In genomic region chr4:105108641-105109198, GRCm38 (mm10) we compare ENCODE assay signal across 8 mouse cellular contexts. TPM values are rescaled to one million over a fixed set of nuclear protein-coding genes. Genes with fewer than 3 reads are reported as not detected.
DNase-seq lines count a peak whose midpoint lies in the region; ATAC-seq and TF ChIP-seq lines count a peak whose summit lies in the region.

No protein-coding gene starts in this region.

- WGBS in heart, embryonic 13.5 days: 18% methylated on average over 5 of the region's 5 CpGs
- 11% methylated on average over 5 of the region's 5 CpGs for WGBS in forebrain, embryonic 12.5 days
- WGBS in limb, embryonic 10.5 days: 29% methylated on average over 5 of the region's 5 CpGs

- H3K4me1 ChIP-seq in heart, embryonic 13.5 days: peaks cover 34% of the 10 kb centered on the region
- peaks cover 14% of the 10 kb centered on the region for H3K4me1 ChIP-seq in forebrain, embryonic 12.5 days
- H3K4me1 ChIP-seq in limb, embryonic 10.5 days: peaks cover 20% of the 10 kb centered on the region

- H3K79me2 ChIP-seq in myocyte (ENCODE audit: control insufficient read depth, insufficient read depth): no peaks in the 10 kb centered on the region

- H3ac ChIP-seq in myocyte (ENCODE audit: control insufficient read depth, insufficient read length): peak overlapping the region; percentile 29

- H3K27me3 ChIP-seq in heart, embryonic 13.5 days (replicated peaks): peaks cover 5% of the 10 kb centered on the region; the same call in 1 of the 2 replicates
- peaks cover 12% of the 10 kb centered on the region; the same call in 1 of the 2 replicates for H3K27me3 ChIP-seq in forebrain, embryonic 12.5 days
- peaks cover 24% of the 10 kb centered on the region for H3K27me3 ChIP-seq in limb, embryonic 10.5 days (ENCODE audit: low read depth, poor library complexity, severe bottlenecking)
- H3K27me3 ChIP-seq in myocyte (ENCODE audit: control insufficient read depth, insufficient read depth, insufficient read length): no peaks in the 10 kb centered on the region

- intact Hi-C loops in heart, postnatal 25 days (cut with DNase I): no loop called here

- H3K36me3 ChIP-seq in heart, embryonic 13.5 days: no peaks in the 10 kb centered on the region
- no peaks in the 10 kb centered on the region for H3K36me3 ChIP-seq in forebrain, embryonic 12.5 days (replicated peaks)
- no peaks in the 10 kb centered on the region for H3K36me3 ChIP-seq in limb, embryonic 10.5 days
- no peaks in the 10 kb centered on the region for H3K36me3 ChIP-seq in myocyte (ENCODE audit: control insufficient read depth, insufficient read depth)

- TF ChIP-seq POLR2A in myocyte (IDR thresholded peaks at IDR 0.05; ENCODE audit: insufficient read length, low read depth): no peak

- H3K4me2 ChIP-seq in heart, embryonic 13.5 days: peak overlapping the region; percentile 86
- H3K4me2 ChIP-seq in forebrain, embryonic 12.5 days: peak overlapping the region; percentile 87
- H3K4me2 ChIP-seq in myocyte (ENCODE audit: low read depth): peak overlapping the region; percentile 63

- H3K27ac ChIP-seq in heart, embryonic 13.5 days (replicated peaks): peak overlapping the region; percentile 96
- no peak overlapping the region for H3K27ac ChIP-seq in forebrain, embryonic 12.5 days
- H3K27ac ChIP-seq in limb, embryonic 10.5 days: no peak overlapping the region

- H3K4me3 ChIP-seq in heart, embryonic 13.5 days: peak overlapping the region; percentile 85
- H3K4me3 ChIP-seq in forebrain, embryonic 12.5 days (replicated peaks): peak overlapping the region; percentile 62
- H3K4me3 ChIP-seq in limb, embryonic 10.5 days: peak overlapping the region; percentile 81
- peak overlapping the region; percentile 44 for H3K4me3 ChIP-seq in myocyte

- ATAC-seq in heart, embryonic 13.5 days (ENCODE audit: extremely low read depth, insufficient number of reproducible peaks, low FRiP score, low TSS enrichment): no peak; the same call in 1 of the 2 replicates
- peak; percentile 7; the same call in 1 of the 2 replicates for ATAC-seq in forebrain, embryonic 12.5 days (ENCODE audit: low FRiP score)

- no peaks in the 10 kb centered on the region for H3K9me3 ChIP-seq in heart, embryonic 13.5 days
- H3K9me3 ChIP-seq in forebrain, embryonic 12.5 days: no peaks in the 10 kb centered on the region
- H3K9me3 ChIP-seq in limb, embryonic 10.5 days (replicated peaks): no peaks in the 10 kb centered on the region

- no peak for DNase-seq in heart, postnatal 25 days (ENCODE audit: low spot score)
- DNase-seq in limb, embryonic 10.5 days (ENCODE audit: low spot score): no peak
- no peak for DNase-seq in right cerebral cortex, postnatal 14 days
- DNase-seq in adrenal gland, postnatal 36 days: no peak
- DNase-seq in urinary bladder, adult 18-20 months (ENCODE audit: low spot score in 2 of 2): no peak

- H3K9ac ChIP-seq in heart, embryonic 13.5 days: peak overlapping the region; percentile 97
- H3K9ac ChIP-seq in forebrain, embryonic 12.5 days: peak overlapping the region; percentile 77; the same call in 1 of the 2 replicates

TF ChIP-seq in myocyte, 11 proteins besides CTCF, POLR2A, EP300 and RAD21:
- TF ChIP-seq POLR2AphosphoS2 (IDR thresholded peaks at IDR 0.05; ENCODE audit: insufficient read length, low read depth): no peak
- TF ChIP-seq SRF (IDR thresholded peaks at IDR 0.05; ENCODE audit: control insufficient read depth, insufficient read length, low read depth): no peak
- TF ChIP-seq MAX (IDR thresholded peaks at IDR 0.05; ENCODE audit: low read depth): no peak
- TF ChIP-seq MYOD1 (IDR thresholded peaks at IDR 0.05; ENCODE audit: control insufficient read depth in 1 of 3, insufficient read length in 2 of 3, low read depth in 2 of 3): no peak
- TF ChIP-seq USF1 (IDR thresholded peaks at IDR 0.05; ENCODE audit: low read depth): no peak
- TF ChIP-seq MYOG (IDR thresholded peaks at IDR 0.05; ENCODE audit: control insufficient read depth in 1 of 3, insufficient read depth in 1 of 3, insufficient read length in 2 of 3, low read depth in 2 of 3): no peak
- no peak for TF ChIP-seq TCF3 (IDR thresholded peaks at IDR 0.05; ENCODE audit: insufficient read length, low read depth)
- TF ChIP-seq REST (IDR thresholded peaks at IDR 0.05; ENCODE audit: insufficient read depth, insufficient read length): no peak

RNA-seq across cellular contexts. Expression of gene Prkaa2, which starts 1.0 kb away (rescaled TPM):
- 30.5 and 33.9 TPM in 2 replicates for polyA plus RNA-seq in heart, embryonic 13.5 days (2015; fragmentation: Nextera tagmentation; extraction: Ambion mirVana)
- total RNA-seq in heart, postnatal 25 days (2021): 10 to 100 TPM; 79.5 to 80.2 TPM
- 5.5 and 6.3 TPM in 2 replicates for polyA plus RNA-seq in forebrain, embryonic 12.5 days (2016; fragmentation: Nextera tagmentation; extraction: Ambion mirVana)
- polyA plus RNA-seq in limb, embryonic 10.5 days (2016; fragmentation: Nextera tagmentation; extraction: Ambion mirVana): 0.36 and 0.39 TPM in 2 replicates
- 2.2 TPM for polyA plus RNA-seq in myocyte (2012; fragmentation: generic; extraction: Trizol)
- total RNA-seq in adrenal gland, postnatal 36 days (2021): 10 to 100 TPM in 1 of 2 experiments, 1 to 10 TPM in 1; 6.8 to 13.7 TPM

RNA-seq across cellular contexts. Expression of gene Plpp3, which starts 48.4 kb away (rescaled TPM):
- 30.9 and 31.2 TPM in 2 replicates for polyA plus RNA-seq in heart, embryonic 13.5 days (2015; fragmentation: Nextera tagmentation; extraction: Ambion mirVana)
- 10 to 100 TPM; 71.9 to 74.8 TPM for total RNA-seq in heart, postnatal 25 days (2021)
- polyA plus RNA-seq in forebrain, embryonic 12.5 days (2016; fragmentation: Nextera tagmentation; extraction: Ambion mirVana): 84.9 and 90.4 TPM in 2 replicates
- polyA plus RNA-seq in limb, embryonic 10.5 days (2016; fragmentation: Nextera tagmentation; extraction: Ambion mirVana): 58.9 and 75.2 TPM in 2 replicates
- polyA plus RNA-seq in myocyte (2012; fragmentation: generic; extraction: Trizol): 12.7 TPM
- 100 to 1,000 TPM; 246 to 407 TPM for total RNA-seq in adrenal gland, postnatal 36 days (2021)
